Mouse (Mus musculus): ENCODE data around the gene Ucp3.

- TF ChIP-seq CTCF (IDR thresholded peaks at IDR 0.05; ENCODE audit: low read depth, low read length) (no peak), POLR2A (IDR thresholded peaks at IDR 0.05; ENCODE audit: borderline replicate concordance, low read depth, low read length) (no peak)
Observed at GRCm38 (mm10) chr7:100524669-100525068, 51.9 kb downstream of the Ucp3 start.
